Mouse (Mus musculus) olfactory bulb, adult 2 months (tissue): ENCODE measurements around the gene Sema7a.

Source experiments
- CTCF ChIP-seq: fragments of 200-500 bp; IDR thresholded peaks from 2 replicates; pipeline ENCODE4 v1.5.1; 2012; ENCODE audit warnings: low read depth, mild to moderate bottlenecking, low read length, moderate library complexity; ENCODE audit not compliant: insufficient read depth
- POLR2A ChIP-seq: fragments of 200-500 bp; IDR thresholded peaks from 2 replicates; pipeline ENCODE4 v1.6.1; 2012; ENCODE audit warnings: mild to moderate bottlenecking, low read depth, low read length, moderate library complexity; ENCODE audit not compliant: insufficient read depth

DNA sequence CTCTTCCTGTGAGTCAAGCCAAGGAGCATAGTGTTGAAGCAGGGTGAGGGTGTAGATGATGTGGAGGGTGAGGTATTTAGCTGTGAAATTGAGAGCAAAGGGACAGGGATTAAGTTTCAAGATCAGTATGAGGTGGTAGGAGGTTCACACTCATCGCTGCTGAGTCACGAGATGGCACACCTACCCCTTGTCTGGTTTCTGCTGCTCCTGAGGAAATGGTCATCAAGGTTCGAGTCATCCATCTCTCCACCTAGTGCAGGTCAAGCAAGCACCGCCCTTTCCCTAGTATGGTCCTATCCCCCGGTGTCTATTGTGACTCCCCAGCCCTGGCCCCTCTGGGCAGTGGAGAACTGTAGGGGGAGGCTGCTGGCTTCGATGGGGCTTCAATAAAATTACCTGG lies 49.4 kb downstream of the Sema7a start:
- no peak for TF ChIP-seq POLR2A
- TF ChIP-seq CTCF: no peak
